Mouse (Mus musculus) R1 (cell line): ENCODE results near the gene Crabp2.

Source experiments
- DNase-seq: peaks from one replicate; pipeline ENCODE4 v3.0.0-alpha.2; 2018; ENCODE audit warnings: low read depth, low spot score

Crabp2 gene

GRCm38 (mm10) chr3:87984094-87984493 is 35.6 kb downstream of the Crabp2 start:
- DNase-seq = no peak

- DNase-seq = no peak
These were observed 37.2 kb downstream of the Crabp2 start for GRCm38 (mm10) chr3:87985505-87986320.

DNA sequence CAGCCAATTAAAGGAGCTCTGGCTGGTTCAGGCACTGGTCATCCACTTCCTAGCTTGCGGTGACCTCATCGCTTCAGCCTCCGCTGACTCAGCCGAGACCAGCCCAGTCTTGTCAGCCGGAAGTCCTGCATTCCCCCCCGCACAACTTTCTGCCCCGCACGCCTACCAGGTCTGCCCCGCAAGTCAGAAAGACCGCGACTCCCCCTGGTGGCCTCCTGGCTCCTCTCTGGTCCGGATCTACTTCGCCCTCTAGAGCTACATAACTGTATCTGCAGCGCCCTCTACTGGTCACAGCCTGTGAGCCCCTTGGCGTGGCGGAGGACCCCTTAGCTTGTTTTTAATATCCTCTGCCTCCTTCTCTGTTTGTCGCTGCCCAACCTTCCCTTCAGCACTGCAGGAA is 38.4 kb downstream of the Crabp2 start:
- DNase-seq = peak; percentile 97

DNA sequence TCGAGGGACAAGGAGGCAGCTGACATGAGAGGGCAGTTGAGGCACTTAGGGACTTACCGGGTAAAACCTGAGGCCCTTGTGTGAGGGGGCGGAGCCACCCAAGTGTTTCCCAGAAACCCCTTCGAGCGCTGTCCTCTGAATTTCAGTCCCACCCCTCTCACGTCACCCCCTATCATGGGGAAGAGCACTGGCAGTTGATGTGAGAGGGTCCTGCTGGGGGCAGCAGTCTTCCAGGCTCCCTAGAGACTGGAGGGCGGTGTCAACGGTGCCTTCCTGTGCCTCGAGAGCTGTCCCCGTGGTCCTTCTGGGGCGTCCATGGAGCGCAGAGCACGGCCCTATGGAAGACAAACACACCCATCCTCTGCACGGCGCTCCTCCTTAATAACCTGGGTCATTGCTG is 39.2 kb downstream of the Crabp2 start:
- DNase-seq = peak; percentile 93

- DNase-seq = no peak
These were observed 39.6 kb downstream of the Crabp2 start for GRCm38 (mm10) chr3:87988068-87988467.

DNA sequence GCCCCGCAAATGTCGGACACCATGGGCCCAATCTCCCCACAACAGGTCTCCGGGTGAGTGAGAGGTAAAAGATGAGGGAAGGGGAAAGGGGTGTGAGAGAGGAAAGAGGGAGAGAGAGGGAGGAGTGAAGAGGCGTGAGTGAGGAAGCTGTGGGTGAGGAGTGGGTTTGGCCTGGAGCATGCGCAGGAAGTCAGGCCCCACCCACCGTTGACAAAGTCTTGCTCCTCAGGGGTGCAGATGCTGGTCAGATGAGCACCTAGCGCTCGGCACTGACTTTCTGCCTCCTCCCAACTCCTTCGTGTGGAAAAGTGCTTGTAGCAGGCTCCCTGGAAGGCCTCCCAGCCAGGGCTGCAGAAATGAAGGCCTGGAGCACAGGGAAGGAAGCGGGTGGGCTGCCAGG is 41.5 kb downstream of the Crabp2 start:
- DNase-seq = peak; percentile 52

- DNase-seq = peak; percentile 92
These were observed 45.0 kb downstream of the Crabp2 start for GRCm38 (mm10) chr3:87993436-87993835.

DNA sequence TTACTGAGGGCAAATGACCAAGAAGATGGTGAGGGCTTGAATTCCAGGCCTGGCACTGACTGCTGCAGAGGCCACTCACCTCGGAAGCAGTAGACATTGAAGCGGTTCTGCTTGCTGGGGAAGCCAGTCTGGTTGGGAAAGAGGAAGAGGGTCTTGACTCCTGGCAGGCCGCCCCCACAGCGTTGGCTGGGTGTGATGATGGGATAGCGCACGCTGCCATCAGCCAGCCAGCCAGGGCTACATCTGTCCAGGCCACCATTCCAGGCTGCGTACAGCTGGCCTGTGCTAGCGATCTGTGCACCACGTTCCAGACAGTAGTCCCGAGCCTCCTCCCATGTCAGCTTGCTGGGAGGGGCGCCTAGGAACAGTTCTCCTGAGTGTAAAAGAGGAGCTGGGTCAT is 46.9 kb downstream of the Crabp2 start:
- DNase-seq = no peak

DNA sequence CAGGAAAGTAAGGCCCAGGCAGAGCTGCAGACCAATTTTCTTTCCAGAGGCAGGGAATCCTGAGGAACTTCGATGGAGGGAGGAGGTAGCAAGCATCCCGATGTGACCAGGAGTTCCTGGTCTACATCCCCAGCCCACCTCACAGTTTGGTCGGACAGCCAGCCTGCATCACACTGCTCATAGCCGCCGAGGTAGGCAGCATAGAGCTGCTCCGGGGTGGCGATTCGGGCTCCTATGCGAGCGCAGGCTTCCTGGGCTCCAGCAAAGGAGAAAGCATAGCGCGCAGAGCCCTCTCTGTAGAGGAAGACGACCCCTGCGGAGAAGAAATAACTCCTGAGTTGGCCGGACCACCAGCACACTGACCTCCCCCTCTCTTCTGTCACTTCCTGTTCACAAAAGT is 47.9 kb downstream of the Crabp2 start:
- DNase-seq = no peak

DNA sequence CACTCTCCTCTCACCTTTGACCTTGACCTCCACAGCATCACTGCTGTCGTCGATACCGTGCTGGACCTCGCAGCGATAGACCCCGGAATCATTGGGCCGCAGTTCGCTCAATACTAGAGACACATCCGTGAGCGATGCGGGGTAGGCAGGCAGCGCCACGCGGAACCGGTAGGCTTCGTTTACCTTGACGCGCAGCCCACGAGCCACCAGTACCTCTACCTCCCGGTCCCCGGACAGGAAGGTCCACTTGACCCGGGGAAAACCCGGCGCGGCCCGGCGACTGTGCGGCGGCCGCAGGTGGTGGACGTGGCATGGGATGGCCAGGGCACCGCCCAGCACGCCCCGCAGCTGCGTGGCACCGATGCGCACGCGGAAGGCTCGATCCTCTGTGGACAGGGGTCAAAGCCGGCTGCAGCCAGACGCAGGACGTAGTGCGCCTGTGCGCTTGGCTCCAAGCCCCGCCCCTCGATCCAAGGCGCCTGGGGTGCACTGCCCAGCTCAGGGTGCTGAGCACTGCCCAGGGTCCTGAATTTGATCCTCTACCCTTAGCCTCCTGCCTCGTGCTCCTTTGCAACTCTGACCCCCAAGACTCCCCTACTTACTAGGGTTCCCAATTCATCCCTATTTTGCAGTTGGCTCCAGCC is 48.6 kb downstream of the Crabp2 start:
- peak; percentile 69 for DNase-seq

- DNase-seq = no peak
These were observed 50.3 kb downstream of the Crabp2 start for GRCm38 (mm10) chr3:87998747-87999146.

DNA sequence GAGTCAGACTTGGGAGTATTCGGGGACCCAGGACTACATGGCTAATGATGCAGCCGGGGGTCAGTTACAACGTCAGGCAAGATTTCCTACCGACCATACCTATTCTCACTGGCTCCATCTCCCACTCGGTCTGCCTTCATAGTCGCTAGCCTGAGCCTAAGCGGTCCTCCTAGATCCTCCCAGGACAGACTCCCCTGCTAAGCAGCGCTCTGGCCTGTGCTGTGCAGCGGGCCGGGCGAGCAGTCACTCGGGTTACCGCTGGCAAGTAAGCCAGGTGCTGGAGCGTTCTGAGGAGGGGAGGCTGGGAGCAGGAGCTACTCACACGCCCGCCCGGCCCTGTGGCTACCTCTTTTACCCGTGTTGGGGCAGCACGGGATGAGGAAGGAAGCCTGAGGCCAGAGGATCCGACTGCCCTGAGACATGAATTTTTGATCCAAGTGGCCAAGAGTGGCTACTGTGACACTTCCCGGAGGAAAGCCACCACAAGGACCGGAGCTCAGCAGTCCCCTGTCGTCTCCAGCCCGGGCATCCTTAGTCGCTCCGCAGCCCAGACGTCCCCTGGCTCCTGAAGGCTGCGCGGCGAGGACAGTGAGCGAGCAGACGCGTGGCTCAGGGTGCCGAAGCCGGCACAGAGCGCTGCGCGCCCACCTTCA is 50.9 kb downstream of the Crabp2 start:
- peak; percentile 55 for DNase-seq

DNA sequence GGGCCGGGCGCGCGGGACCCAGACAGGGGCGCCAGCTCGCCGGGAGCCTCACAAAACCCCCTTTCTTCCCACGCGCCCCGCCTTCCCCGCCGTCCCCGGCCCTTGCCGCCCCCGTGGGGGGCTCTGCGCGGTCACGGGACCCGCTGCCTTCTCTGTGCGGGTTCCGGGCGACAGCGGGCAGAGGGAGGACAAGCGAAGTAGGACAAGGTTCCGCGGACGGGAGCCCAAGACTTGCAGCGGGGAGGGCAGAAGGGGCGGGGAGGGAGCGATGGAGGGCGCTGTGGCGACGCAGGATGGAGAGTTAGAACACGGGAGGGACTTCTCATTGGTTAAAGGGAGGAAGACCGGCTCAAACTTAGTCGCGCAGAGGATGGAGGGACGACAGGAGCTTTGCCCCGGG is 51.7 kb downstream of the Crabp2 start, which contains the start of gene Bcan:
Gene Bcan (minus strand): TSS at position 50 of the 400 bp plus-strand sequence.
- DNase-seq = peak; percentile 80

GRCm38 (mm10) chr3:88000816-88001595 is 52.5 kb downstream of the Crabp2 start:
- no peak for DNase-seq

DNA sequence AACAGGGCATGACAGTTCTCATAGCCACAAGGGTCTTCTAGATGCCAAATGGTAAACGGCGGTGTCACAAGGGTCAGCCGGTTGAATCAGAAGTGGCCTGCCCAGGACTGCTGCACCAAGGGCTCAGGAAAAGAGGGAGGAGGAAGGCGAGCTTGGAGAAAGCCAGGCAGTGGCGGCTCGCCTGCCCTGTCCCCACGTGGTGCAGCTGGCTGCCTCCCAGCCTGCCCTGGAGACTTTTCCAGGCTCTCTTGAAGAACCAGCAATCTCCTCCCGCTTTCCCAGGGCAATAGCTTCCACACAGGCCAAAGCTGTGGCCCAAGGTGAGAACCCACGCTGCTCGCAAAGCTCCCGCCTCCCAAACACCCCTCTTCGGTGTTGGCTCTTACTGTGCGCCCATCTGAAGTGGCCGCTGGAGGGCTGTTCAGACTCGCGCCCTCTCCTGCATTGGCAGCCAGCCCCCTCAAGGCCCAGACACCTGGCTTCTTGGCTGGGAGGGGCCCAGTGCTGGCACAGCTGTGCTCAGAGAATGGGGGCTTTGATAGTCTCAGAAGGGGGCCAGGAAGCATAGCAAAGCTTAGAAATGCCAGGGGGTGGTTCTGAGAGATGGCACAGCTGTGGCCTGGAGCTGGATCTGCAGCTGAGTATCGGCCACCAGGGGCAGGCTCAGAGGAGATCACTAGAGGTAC is 54.0 kb downstream of the Crabp2 start:
- no peak for DNase-seq
